Mouse (Mus musculus): ENCODE measurements around the gene Nos2. TPM values are rescaled to one million over a fixed set of nuclear protein-coding genes. Genes with fewer than 3 reads are reported as not detected.

Gene Nos2
- total RNA-seq, 1 experiment from 2014 or later = 2.0 TPM

DNA sequence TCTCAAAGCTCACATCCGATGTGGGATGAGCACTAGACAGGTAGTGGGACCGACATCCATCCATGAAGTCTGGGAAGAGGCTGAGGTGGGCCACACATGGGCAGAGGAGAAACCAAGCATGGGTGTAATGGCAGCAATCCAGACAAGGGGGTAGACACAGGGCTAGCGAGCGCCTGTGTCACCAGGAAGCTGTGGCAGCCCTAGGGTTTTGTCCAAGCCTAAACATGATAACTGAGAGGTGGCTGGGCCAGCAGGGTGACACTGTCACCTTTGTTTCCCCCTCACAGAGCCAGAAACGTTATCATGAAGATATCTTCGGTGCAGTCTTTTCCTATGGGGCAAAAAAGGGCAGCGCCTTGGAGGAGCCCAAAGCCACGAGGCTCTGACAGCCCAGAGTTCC, 38.8 kb downstream of the Nos2 start:
- no peak for DNase-seq

- DNase-seq = peak; percentile 29
Measured at GRCm38 (mm10) chr11:78959841-78960520, 39.4 kb downstream of the Nos2 start.

- no peak for DNase-seq
Measured at GRCm38 (mm10) chr11:78961221-78961620, 40.6 kb downstream of the Nos2 start.

GRCm38 (mm10) chr11:78967371-78967770, 46.8 kb downstream of the Nos2 start:
- peak; percentile 41 for DNase-seq

DNA sequence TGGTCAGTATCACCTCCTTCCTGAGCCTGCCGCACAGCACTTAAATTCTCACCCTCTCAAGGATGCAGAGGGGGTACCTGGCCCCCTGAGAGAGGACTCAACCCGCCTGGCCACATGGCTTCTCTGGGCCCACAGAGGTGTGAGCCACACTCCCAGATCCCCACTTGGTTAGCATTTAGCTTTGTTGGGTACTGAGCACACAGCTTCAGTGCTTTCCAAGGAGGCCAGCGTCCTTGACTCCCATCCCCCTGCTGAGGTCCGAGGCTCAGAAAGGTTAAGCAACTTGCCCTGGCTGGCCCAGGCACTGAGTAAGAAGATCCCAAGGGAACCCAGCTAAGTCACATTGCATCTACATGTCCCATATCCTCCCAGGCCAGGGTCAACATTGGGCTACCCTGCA, 47.5 kb downstream of the Nos2 start:
- DNase-seq = no peak

GRCm38 (mm10) chr11:78971096-78971495, 50.5 kb downstream of the Nos2 start:
- no peak for DNase-seq

DNA sequence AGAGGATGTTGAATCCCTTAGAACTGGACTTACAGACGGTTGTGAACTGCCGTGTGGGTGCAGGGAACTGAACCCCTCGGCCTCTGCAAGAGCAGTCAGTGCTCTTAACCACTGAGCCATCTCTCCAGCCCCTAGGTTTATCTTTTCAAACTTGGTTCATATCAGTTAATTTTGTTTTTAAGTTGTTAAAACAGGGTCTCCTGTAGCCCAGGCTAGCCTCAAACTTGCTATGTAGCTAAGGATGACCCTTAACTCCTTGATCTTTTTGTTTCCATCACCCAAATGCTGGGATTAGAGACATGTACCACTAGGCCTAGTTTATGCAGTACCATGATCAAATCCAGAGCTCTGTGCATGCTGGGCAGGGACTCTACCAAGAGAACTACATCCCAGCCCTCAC, 51.2 kb downstream of the Nos2 start:
- DNase-seq = no peak

- no peak for DNase-seq
Measured at GRCm38 (mm10) chr11:78972328-78972727, 51.7 kb downstream of the Nos2 start.

DNA sequence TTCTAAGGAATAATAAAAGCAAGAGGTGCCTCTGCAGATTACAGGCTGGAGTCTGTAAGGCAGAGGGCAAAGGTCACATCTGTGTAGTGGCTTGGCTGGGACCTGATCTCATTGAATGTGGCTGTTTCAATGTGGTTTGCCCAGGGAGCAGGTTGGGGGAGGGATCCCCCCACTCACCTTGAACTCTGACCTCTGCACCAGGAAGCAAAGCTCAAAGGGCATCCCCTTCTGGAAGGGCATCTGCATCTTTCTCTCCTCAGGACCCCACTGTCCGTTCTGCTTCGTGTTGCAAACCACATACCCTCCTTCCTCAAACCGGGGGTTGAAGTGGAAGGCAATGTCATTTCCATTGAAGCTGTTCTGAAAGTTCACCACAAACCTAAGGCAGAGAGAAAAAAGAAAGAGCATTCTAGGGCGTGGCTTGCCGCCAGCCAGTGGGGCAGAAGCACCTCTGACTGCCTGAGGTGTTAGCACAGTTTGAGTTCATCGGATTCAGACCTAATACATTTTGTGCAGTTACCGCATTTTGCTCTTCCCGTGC, 52.3 kb downstream of the Nos2 start:
- no peak for DNase-seq

GRCm38 (mm10) chr11:78973381-78974150, 53.0 kb downstream of the Nos2 start:
- peak; percentile 23 for DNase-seq

DNA sequence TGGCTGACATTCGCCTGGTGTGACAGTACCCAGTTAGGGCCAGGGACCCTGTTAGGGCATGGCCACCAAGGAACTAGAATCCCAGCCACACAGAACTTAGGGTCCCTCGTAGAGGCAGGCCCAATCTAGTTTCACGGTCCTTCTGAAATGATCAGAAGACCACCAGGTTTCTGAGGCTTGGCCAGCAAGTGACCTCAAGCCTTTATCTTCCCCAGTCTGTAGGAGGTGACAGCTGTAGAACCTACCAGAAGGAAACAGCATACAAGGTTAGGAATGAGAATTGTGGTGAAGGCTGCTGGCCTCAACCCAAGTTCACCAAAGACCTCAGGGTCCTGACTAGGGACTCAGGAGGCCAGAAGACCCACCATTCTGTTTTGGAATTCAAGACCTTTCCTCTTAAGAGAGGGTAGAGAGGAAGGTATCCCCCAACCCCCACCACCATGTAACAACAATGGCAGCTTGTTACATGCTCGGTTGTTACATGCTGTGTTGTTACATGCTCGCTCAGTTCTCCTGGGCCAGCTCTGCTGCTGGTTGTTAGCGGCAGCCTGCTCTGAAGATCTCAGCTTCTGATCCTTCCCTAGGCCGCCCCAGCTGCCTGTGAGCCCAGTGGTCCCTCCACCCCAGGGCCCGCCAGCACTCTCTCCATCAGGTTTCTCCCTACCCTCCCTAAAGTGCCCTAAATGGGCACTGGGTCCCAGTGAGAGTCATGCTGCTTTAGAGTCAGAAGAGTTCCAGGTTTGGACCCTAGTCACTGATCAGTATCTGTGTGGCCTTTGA, 56.3 kb downstream of the Nos2 start:
- no peak for DNase-seq

GRCm38 (mm10) chr11:78978176-78979019, 57.8 kb downstream of the Nos2 start:
- no peak for DNase-seq

DNA sequence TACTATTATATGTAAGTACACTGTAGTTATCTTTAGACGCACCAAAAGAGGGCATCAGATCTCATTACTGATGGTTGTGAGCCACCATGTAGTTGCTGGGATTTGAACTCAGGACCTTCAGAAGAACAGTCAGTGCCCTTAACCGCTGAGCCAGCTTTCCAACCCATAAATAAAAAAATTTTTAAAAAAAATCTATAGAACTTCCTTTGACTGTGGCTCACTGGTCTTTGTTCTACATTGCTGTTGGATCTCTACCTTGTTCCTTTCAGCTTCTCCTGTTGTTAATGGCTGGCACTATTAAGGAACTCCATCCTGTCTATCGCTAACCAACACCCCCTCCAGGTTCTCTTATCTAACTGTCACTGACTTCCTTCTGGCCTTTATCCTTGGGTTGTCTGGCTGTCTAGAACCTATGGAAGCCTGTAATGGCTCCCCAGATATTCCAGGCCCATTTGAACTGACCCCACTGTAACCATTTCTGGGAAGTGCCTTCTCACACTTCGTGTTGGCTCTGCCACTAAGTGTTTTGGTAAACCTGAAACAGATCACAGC, 59.6 kb downstream of the Nos2 start:
- no peak for DNase-seq

- no peak for DNase-seq
Measured at GRCm38 (mm10) chr11:78982042-78982441, 61.5 kb downstream of the Nos2 start.

DNA sequence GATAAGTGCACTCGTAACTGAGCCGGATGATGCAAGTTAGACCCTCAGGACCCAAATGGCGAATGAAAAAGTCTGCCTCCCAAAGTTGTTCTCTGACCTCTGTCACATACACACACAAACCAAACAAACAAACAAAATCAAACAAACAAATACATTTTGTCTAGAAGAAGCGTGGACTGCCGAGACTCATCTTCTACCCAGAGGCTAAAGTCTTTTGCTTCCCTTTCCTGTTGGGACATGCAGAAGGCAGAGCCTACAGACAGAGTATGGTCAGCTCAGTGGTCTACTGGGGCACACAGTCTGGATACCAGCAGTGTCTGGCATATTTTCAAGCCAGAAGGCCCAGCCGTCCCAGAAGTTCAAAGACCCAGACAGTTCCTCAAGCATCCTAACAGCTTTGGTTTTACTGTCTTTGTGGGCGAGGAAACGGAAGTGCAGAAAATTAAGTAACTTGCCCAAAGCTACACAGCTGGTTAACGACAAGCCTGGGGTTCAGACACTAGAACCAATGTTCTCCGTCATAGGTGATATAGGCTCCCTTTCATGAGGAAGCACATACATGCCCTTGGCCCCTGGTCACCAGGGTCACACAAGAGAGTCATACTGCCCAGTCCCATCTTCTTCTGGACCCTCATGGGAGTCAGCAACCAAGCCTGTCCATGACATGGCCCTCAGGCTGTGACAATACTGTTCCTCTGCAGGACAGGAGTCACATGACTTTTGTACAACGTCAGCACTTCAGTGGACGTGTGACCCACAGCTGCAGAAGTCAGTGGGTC, 62.1 kb downstream of the Nos2 start:
- DNase-seq = no peak

GRCm38 (mm10) chr11:78983539-78983938, 63.0 kb downstream of the Nos2 start:
- DNase-seq = no peak

- peak; percentile 26 for DNase-seq
Measured at GRCm38 (mm10) chr11:78984483-78985177, 64.0 kb downstream of the Nos2 start, which contains the start of gene Lgals9. Gene Lgals9, minus strand, starts transcription at chr11:78984946.

DNA sequence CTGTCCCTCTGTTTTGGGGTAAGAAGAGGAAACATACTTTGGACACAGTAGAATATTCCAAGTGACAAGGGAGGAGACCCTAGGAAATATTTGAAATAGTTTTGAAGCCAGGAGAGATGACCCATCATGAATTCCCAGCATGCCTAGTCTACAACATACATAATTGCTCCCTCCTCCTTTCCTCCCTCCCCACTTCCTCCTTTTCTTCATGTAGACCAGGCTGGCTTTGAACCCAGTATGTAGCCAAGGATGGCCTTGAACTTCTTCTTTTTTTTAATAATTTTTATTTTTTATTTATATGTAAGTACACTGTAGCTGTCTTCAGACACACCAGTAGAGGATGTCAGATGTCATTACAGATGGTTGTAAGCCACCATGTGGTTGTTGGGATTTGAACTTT, 64.9 kb downstream of the Nos2 start:
- DNase-seq = no peak

DNA sequence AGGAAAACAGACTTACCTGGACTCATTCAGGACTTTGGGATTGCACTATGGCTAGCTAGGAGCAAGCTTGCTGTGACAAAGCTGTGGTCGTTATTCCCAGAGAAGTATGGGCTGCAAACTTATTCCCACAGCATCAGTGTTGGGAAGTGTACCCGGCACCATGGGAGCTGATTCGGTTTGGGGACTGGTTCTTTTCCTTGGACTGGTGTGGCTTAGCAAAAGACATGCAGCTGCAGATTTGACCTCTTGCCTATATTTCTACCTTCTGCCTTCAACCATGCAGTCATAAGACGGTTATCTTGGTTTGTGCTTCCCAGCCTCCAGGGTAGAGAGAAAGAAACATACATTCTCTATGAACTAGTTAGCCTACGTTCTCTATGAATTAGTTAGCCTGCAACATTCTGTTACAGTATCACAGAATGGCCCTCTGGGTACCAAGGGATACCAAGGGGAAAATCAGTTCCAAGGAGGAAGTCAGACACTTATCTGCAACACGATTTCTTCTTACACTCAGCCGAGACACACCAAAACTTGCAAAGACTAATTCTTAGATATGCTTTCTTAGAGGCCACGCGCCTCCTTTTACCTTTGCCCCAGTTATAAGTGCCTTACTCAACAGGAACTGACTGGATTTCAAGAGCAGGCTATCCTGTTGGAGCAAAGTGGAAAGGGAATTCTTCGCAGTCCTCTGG, 65.9 kb downstream of the Nos2 start:
- DNase-seq = no peak
